Mouse (Mus musculus) G1E-ER4 (cell line): Measurements from ENCODE around the gene Kdelr3. TPM values are rescaled to one million over a fixed set of nuclear protein-coding genes. Genes with fewer than 3 reads are reported as not detected.

Experiments
- GATA1 ChIP-seq: IDR thresholded peaks from one replicate; pipeline ENCODE4 v1.8.0; 2012; ENCODE audit warnings: low read length, inconsistent platforms
- polyA plus RNA-seq: library from polyadenylated mRNA; stranded (reverse); fragments of >175 nt; gene quantifications from 2 replicates; pipeline ENCODE4 v1.2.3, GENCODE M21; 2012

Gene Kdelr3
- polyA plus RNA-seq, 1 experiment, result not detected

GRCm38 (mm10) chr15:79505616-79506283 lies 10.5 kb upstream of the Kdelr3 start:
- TF ChIP-seq GATA1, result no peak

GRCm38 (mm10) chr15:79506460-79506859 lies 9.8 kb upstream of the Kdelr3 start:
- TF ChIP-seq GATA1, result no peak

GRCm38 (mm10) chr15:79507055-79507828 lies 9.0 kb upstream of the Kdelr3 start:
- TF ChIP-seq GATA1, result no peak

- TF ChIP-seq GATA1, result no peak
Measured at GRCm38 (mm10) chr15:79509998-79510397, 6.2 kb upstream of the Kdelr3 start.

GRCm38 (mm10) chr15:79510425-79510824 lies 5.8 kb upstream of the Kdelr3 start:
- no peak for TF ChIP-seq GATA1

- no peak for TF ChIP-seq GATA1
Measured at GRCm38 (mm10) chr15:79511553-79512320, 4.5 kb upstream of the Kdelr3 start.

GRCm38 (mm10) chr15:79513940-79514339 lies 2.3 kb upstream of the Kdelr3 start:
- no peak for TF ChIP-seq GATA1

- TF ChIP-seq GATA1, result no peak
Measured at GRCm38 (mm10) chr15:79517710-79518109, 1.5 kb downstream of the Kdelr3 start.

- TF ChIP-seq GATA1, result no peak
Measured at GRCm38 (mm10) chr15:79518571-79518970, 2.4 kb downstream of the Kdelr3 start.

GRCm38 (mm10) chr15:79519400-79520220 lies 3.4 kb downstream of the Kdelr3 start:
- no peak for TF ChIP-seq GATA1

- TF ChIP-seq GATA1, result no peak
Measured at GRCm38 (mm10) chr15:79525564-79525963, 9.4 kb downstream of the Kdelr3 start.

- no peak for TF ChIP-seq GATA1
Measured at GRCm38 (mm10) chr15:79525979-79526768, 10.0 kb downstream of the Kdelr3 start.

GRCm38 (mm10) chr15:79527192-79527591 lies 11.0 kb downstream of the Kdelr3 start:
- TF ChIP-seq GATA1, result no peak

GRCm38 (mm10) chr15:79527991-79528639 lies 11.9 kb downstream of the Kdelr3 start:
- TF ChIP-seq GATA1, result no peak

- TF ChIP-seq GATA1, result no peak
Measured at GRCm38 (mm10) chr15:79529935-79530334, 13.7 kb downstream of the Kdelr3 start.
